Mouse (Mus musculus): ENCODE results near the gene Tmed5. TPM values are rescaled to one million over a fixed set of nuclear protein-coding genes. Genes with fewer than 3 reads are reported as not detected.

Gene Tmed5
- 40.1 and 43.2 TPM in 2 replicates for polyA plus RNA-seq (2014; fragmentation: Nextera tagmentation; extraction: Ambion mirVana)

DNA sequence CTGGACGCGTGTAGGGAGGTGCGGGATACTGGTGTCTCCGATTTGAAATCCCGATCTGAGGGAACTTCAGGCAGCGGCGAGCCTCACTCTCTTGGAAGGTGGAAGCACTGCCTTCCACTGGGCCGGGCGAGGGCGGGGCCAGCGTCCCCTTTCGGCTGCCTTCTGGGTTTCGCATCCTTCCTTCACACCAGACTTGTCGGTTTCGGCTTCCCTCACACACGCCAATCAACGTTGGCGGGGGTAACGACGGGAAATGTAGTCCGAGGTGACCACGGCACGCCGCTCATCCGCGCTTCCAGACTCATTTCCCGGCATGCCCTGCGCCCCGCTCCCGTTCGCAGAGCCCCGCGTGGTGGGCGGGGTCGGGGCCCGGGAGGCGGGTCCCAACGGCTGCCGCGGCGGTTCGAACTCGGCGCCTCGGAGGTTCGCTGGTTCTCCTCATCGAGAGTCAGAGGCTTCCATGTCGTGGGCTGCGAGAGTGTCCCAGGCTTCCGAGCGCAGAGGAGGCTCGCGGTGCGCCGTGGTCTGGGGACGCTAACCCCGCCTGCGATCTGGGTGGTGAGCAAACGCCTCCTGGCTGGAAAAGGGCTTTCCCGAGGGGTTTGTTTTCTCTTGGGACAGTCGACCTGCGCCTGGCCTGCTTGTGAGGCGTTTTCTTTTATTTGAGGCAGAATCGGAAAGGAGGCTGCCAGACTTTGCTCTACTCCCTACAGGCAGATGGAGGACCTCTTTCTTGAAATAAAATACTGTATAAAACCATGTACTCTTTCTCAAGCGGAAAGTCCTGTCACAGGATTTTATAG, at the start of gene Tmed5, which contains the start of gene Ccdc18:
Tmed5 (minus strand) TSS at position 180 of the 803 bp plus-strand sequence.
Ccdc18 (plus strand) TSS at position 435 of the 803 bp plus-strand sequence.
- peaks cover 4% of the 10 kb centered on the region; the same call in 1 of the 2 replicates for H3K4me1 ChIP-seq (ENCODE audit: control insufficient read depth, insufficient read depth, low read length)
- no peaks in the 10 kb centered on the region for H3K9me3 ChIP-seq (ENCODE audit: control insufficient read depth, low read length)
- ATAC-seq (ENCODE audit: low FRiP score, low TSS enrichment), result peak; percentile 99
- H3K4me3 ChIP-seq (ENCODE audit: low read length), result peak within 1 kb of the TSS; percentile 89
- no peaks in the 10 kb centered on the region for H3K27me3 ChIP-seq (ENCODE audit: control insufficient read depth, insufficient read depth, low read length)
- 2% methylated on average over 65 of the region's 65 CpGs for WGBS
- peak within 1 kb of the TSS; percentile 53 for H3K4me2 ChIP-seq (replicated peaks; ENCODE audit: low read depth, low read length)
- H3K27ac ChIP-seq (ENCODE audit: low read depth, low read length), result peak within 1 kb of the TSS; percentile 94
- peak within 1 kb of the TSS; percentile 84 for H3K9ac ChIP-seq (ENCODE audit: low read depth, low read length)
- peaks cover 7% of the 10 kb centered on the region; the same call in 1 of the 2 replicates for H3K36me3 ChIP-seq (ENCODE audit: control insufficient read depth, insufficient read depth, low read length)

DNA sequence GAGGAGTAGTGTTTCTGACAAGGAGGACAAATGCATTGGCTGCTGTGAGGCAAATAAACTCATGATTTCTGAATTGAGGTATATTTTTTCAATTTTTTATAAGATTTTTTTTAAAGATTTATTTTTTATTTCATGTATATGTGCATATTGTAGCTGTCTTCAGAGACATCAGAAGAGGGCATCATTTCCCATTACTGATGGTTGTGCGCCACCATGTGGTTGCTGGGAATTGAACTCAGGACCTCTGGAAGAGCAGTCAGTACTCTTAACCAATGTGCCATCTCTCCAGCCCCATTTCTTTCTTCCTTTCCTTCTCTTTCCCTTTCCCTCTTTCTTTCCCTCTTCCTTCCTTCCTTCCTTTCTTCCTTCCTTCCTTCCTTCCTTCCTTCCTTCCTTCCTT, 31.3 kb upstream of the Tmed5 start:
- Histone ChIP-seq H3K27ac (ENCODE audit: low read depth, low read length) (no peak overlapping the region), H3K4me2 (replicated peaks; ENCODE audit: low read depth, low read length) (no peak overlapping the region), H3K9ac (ENCODE audit: low read depth, low read length) (no peak overlapping the region), H3K36me3 (ENCODE audit: control insufficient read depth, insufficient read depth, low read length) (no peaks in the 10 kb centered on the region), H3K4me1 (ENCODE audit: control insufficient read depth, insufficient read depth, low read length) (no peaks in the 10 kb centered on the region), H3K27me3 (ENCODE audit: control insufficient read depth, insufficient read depth, low read length) (no peaks in the 10 kb centered on the region), H3K4me3 (ENCODE audit: low read length) (no peak overlapping the region), H3K9me3 (ENCODE audit: control insufficient read depth, low read length) (no peaks in the 10 kb centered on the region)
- no peak for ATAC-seq (ENCODE audit: low FRiP score, low TSS enrichment)
- 40% methylated on average over 1 of the region's 1 CpGs for WGBS

DNA sequence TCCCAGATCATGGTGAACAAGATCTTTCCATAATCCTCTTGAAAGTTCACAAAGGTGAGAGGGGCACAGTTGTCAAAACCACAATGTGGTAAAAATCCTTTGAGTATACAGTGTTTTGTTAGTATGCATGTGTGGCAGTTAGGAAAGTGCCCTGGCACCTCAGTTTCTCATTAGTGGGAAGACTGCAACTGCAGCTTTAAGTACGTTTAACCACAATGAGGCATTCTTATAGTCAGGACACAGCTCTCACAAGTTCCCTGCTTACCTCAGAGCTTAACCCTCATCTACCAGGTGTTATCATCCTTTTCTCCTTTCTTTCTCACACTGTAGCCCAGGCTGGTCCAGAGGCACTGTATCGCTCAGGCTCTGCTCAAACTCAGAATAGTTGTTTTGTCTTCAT, 28.4 kb upstream of the Tmed5 start:
- no peak overlapping the region for H3K9ac ChIP-seq (ENCODE audit: low read depth, low read length)
- H3K4me3 ChIP-seq (ENCODE audit: low read length), result no peak overlapping the region
- H3K4me1 ChIP-seq (ENCODE audit: control insufficient read depth, insufficient read depth, low read length), result no peaks in the 10 kb centered on the region
- no peaks in the 10 kb centered on the region for H3K9me3 ChIP-seq (ENCODE audit: control insufficient read depth, low read length)
- H3K36me3 ChIP-seq (ENCODE audit: control insufficient read depth, insufficient read depth, low read length), result no peaks in the 10 kb centered on the region
- no peaks in the 10 kb centered on the region for H3K27me3 ChIP-seq (ENCODE audit: control insufficient read depth, insufficient read depth, low read length)
- no peak for ATAC-seq (ENCODE audit: low FRiP score, low TSS enrichment)
- 86% methylated on average over 2 of the region's 2 CpGs for WGBS
- no peak overlapping the region for H3K4me2 ChIP-seq (replicated peaks; ENCODE audit: low read depth, low read length)
- H3K27ac ChIP-seq (ENCODE audit: low read depth, low read length), result no peak overlapping the region

DNA sequence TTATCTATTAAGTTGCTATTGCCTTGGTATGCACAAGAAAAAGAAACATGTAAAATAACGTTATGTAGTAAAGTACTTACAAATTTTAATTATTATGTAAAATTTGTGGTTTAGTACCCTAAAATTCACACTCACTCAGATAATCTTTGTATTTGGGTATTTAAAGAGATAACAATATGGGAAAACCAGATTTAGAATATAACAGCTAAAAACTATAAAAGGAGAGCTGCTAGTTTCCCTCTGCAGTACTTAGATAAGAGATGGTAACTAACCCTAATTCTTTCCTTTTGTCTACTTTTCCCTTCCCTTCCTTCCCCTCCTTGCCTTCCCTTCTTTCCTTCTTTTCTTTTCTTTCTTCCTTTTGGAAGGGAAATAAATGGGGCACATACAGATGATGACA, 20.2 kb upstream of the Tmed5 start:
- H3K9me3 ChIP-seq (ENCODE audit: control insufficient read depth, low read length), result no peaks in the 10 kb centered on the region
- no peak overlapping the region for H3K9ac ChIP-seq (ENCODE audit: low read depth, low read length)
- H3K4me1 ChIP-seq (ENCODE audit: control insufficient read depth, insufficient read depth, low read length), result no peaks in the 10 kb centered on the region
- no peak overlapping the region for H3K4me2 ChIP-seq (replicated peaks; ENCODE audit: low read depth, low read length)
- no peaks in the 10 kb centered on the region for H3K36me3 ChIP-seq (ENCODE audit: control insufficient read depth, insufficient read depth, low read length)
- H3K27me3 ChIP-seq (ENCODE audit: control insufficient read depth, insufficient read depth, low read length), result no peaks in the 10 kb centered on the region
- WGBS, result 92% methylated on average over 1 of the region's 1 CpGs
- no peak for ATAC-seq (ENCODE audit: low FRiP score, low TSS enrichment)
- H3K4me3 ChIP-seq (ENCODE audit: low read length), result no peak overlapping the region
- no peak overlapping the region for H3K27ac ChIP-seq (ENCODE audit: low read depth, low read length)

DNA sequence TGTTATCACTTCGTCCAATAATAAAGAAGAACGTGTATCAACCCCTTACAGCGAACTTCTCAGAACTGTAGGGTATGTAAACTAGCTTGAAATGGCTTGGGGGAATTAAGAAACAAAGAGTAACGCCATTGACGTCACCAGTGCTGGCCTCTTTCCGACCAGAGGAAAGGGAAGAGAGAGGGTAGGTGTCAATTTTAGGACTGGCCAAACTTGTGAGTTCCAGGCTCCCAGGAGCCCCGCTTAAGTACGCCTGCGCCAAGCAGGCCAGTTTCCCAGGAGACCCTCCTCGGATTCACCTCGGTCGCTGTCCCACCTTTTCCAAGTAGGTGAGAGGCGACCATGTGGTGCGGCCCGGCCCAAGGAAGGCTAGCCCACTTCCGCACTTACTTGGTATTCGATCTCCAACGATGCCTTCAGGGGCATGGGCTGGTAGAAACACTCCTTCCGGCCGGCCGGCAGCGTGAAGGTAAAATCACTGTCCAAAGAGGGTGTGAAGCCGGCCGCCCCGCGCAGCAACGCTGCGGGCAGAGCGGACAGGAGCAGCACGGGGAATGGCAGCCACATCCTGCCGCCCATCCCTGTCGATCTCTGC, 475 bp downstream of the Tmed5 start:
- peak overlapping the region; percentile 53 for H3K4me2 ChIP-seq (replicated peaks; ENCODE audit: low read depth, low read length)
- WGBS, result under 1% methylated on average over 32 of the region's 32 CpGs
- H3K4me3 ChIP-seq (ENCODE audit: low read length), result peak overlapping the region; percentile 89
- H3K9me3 ChIP-seq (ENCODE audit: control insufficient read depth, low read length), result no peaks in the 10 kb centered on the region
- peaks cover 4% of the 10 kb centered on the region; the same call in 1 of the 2 replicates for H3K4me1 ChIP-seq (ENCODE audit: control insufficient read depth, insufficient read depth, low read length)
- no peak; the same call in 1 of the 2 replicates for ATAC-seq (ENCODE audit: low FRiP score, low TSS enrichment)
- H3K27me3 ChIP-seq (ENCODE audit: control insufficient read depth, insufficient read depth, low read length), result no peaks in the 10 kb centered on the region
- peaks cover 7% of the 10 kb centered on the region; the same call in 1 of the 2 replicates for H3K36me3 ChIP-seq (ENCODE audit: control insufficient read depth, insufficient read depth, low read length)
- H3K27ac ChIP-seq (ENCODE audit: low read depth, low read length), result peak overlapping the region; percentile 94
- H3K9ac ChIP-seq (ENCODE audit: low read depth, low read length), result peak overlapping the region; percentile 84

DNA sequence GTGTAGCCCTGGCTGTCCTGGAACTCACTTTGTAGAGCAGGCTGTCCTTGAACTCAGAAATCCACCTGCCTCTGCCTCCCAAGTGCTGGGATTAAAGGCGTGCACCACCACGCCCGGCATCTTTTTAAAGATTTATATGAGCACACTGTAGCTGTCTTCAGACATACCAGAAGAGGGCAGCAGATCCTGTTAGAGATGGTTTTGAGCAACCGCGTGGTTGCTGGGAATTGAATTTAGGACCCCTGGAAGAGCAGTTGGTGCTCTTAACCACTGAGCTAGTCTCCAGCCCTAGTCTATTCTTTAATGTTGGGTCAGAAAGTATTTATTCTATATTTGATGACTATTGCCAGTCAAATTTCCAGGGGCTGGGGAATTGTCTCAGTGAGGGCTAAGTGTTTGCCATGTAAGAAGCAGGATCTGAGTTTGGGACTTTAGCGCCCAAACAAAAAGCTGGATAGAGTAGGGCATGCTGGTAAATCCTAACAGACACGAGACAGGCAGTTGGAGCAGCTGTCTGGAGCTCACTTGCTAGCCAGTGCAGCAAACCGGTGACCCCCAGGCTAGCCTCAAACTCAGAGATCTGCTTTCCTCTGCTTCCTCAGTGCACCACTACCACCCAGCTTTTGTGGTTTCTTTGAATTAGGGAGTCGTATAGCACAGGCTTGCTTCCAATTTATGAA, 12.1 kb downstream of the Tmed5 start:
- H3K27me3 ChIP-seq (ENCODE audit: control insufficient read depth, insufficient read depth, low read length), result no peaks in the 10 kb centered on the region
- no peaks in the 10 kb centered on the region for H3K9me3 ChIP-seq (ENCODE audit: control insufficient read depth, low read length)
- no peak overlapping the region for H3K4me3 ChIP-seq (ENCODE audit: low read length)
- no peaks in the 10 kb centered on the region for H3K4me1 ChIP-seq (ENCODE audit: control insufficient read depth, insufficient read depth, low read length)
- H3K9ac ChIP-seq (ENCODE audit: low read depth, low read length), result no peak overlapping the region
- H3K27ac ChIP-seq (ENCODE audit: low read depth, low read length), result no peak overlapping the region
- no peak for ATAC-seq (ENCODE audit: low FRiP score, low TSS enrichment)
- H3K36me3 ChIP-seq (ENCODE audit: control insufficient read depth, insufficient read depth, low read length), result no peaks in the 10 kb centered on the region
- no peak overlapping the region for H3K4me2 ChIP-seq (replicated peaks; ENCODE audit: low read depth, low read length)
- 86% methylated on average over 9 of the region's 9 CpGs for WGBS

DNA sequence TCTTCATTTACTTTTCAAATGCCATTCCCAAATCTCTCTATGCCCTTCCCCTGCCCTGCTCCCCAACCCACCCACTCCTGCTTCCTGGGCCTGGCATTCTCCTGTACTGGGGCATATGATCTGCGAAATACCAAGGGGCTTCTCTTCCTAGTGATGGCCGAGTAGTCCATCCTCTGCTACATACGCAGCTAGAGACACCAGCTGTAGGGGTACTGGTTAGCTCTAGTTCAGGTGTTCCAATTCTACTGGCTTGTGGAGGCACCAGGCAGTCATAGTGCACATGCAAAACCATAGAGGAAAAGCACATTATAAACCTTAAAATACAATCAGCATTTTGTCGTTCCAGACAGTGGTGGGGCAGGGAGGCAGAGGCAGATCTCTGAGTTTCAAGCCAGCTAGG, 14.7 kb downstream of the Tmed5 start:
- no peak overlapping the region for H3K4me3 ChIP-seq (ENCODE audit: low read length)
- no peak overlapping the region for H3K27ac ChIP-seq (ENCODE audit: low read depth, low read length)
- 95% methylated on average over 4 of the region's 4 CpGs for WGBS
- no peaks in the 10 kb centered on the region for H3K27me3 ChIP-seq (ENCODE audit: control insufficient read depth, insufficient read depth, low read length)
- no peaks in the 10 kb centered on the region for H3K4me1 ChIP-seq (ENCODE audit: control insufficient read depth, insufficient read depth, low read length)
- ATAC-seq (ENCODE audit: low FRiP score, low TSS enrichment), result no peak
- no peak overlapping the region for H3K4me2 ChIP-seq (replicated peaks; ENCODE audit: low read depth, low read length)
- H3K9ac ChIP-seq (ENCODE audit: low read depth, low read length), result no peak overlapping the region
- no peaks in the 10 kb centered on the region for H3K9me3 ChIP-seq (ENCODE audit: control insufficient read depth, low read length)
- no peaks in the 10 kb centered on the region for H3K36me3 ChIP-seq (ENCODE audit: control insufficient read depth, insufficient read depth, low read length)

DNA sequence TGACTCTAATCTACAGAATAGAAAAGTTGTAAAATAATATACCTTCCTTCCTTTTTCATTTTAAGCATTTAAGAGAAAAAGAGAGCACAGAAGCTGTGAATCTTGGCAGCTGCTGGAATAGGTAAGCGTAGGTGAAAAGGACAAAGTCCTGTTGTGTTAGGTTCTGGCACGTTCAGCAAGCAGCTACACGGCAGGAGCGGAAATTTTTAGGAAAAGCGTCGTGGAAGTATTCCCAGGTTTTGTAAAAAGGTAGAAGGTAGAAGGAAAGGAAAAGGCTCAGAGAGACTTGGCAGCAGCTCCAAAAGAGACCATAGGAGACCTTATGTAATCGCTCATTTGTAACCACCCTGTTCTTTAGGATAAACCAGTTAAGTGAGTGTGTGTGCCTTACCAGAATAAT, 23.1 kb downstream of the Tmed5 start:
- H3K4me2 ChIP-seq (replicated peaks; ENCODE audit: low read depth, low read length), result no peak overlapping the region
- no peak overlapping the region for H3K4me3 ChIP-seq (ENCODE audit: low read length)
- no peaks in the 10 kb centered on the region for H3K9me3 ChIP-seq (ENCODE audit: control insufficient read depth, low read length)
- H3K27me3 ChIP-seq (ENCODE audit: control insufficient read depth, insufficient read depth, low read length), result no peaks in the 10 kb centered on the region
- 96% methylated on average over 7 of the region's 7 CpGs for WGBS
- peaks cover 44% of the 10 kb centered on the region for H3K36me3 ChIP-seq (ENCODE audit: control insufficient read depth, insufficient read depth, low read length)
- H3K9ac ChIP-seq (ENCODE audit: low read depth, low read length), result no peak overlapping the region
- no peak overlapping the region for H3K27ac ChIP-seq (ENCODE audit: low read depth, low read length)
- ATAC-seq (ENCODE audit: low FRiP score, low TSS enrichment), result no peak
- no peaks in the 10 kb centered on the region for H3K4me1 ChIP-seq (ENCODE audit: control insufficient read depth, insufficient read depth, low read length)

DNA sequence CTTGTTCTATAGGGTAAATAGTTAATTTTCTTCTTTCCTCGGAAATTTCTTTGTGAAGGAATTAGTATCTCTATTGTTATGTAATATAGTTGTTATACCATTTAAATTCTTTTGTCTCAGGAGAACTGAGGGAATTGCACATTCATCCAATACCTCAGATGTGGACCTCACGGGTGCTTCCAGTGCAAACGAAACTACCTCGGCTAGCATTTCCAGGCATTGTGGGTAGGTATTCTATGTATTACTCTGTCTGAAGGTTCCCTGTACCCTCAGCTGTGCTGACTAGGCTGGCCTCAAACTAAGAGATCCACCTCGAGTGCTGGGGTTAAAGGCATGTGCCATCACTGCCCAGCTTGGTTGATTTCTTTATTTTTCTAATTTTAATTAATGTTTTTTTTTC, 28.1 kb downstream of the Tmed5 start:
- Histone ChIP-seq H3K9me3 (ENCODE audit: control insufficient read depth, low read length) (no peaks in the 10 kb centered on the region), H3K4me1 (ENCODE audit: control insufficient read depth, insufficient read depth, low read length) (no peaks in the 10 kb centered on the region), H3K4me3 (ENCODE audit: low read length) (no peak overlapping the region), H3K36me3 (ENCODE audit: control insufficient read depth, insufficient read depth, low read length) (peaks cover 64% of the 10 kb centered on the region), H3K9ac (ENCODE audit: low read depth, low read length) (no peak overlapping the region), H3K4me2 (replicated peaks; ENCODE audit: low read depth, low read length) (no peak overlapping the region), H3K27ac (ENCODE audit: low read depth, low read length) (no peak overlapping the region), H3K27me3 (ENCODE audit: control insufficient read depth, insufficient read depth, low read length) (no peaks in the 10 kb centered on the region)
- ATAC-seq (ENCODE audit: low FRiP score, low TSS enrichment), result no peak
- WGBS, result 86% methylated on average over 5 of the region's 5 CpGs

All from kidney, embryonic 14.5 days (tissue).